Mouse (Mus musculus) lung, postnatal 0 days (tissue): ENCODE data around the gene Mrpl14.

Experiments used
- CTCF ChIP-seq: IDR thresholded peaks from 2 replicates; pipeline ENCODE4 v1.5.1; 2016; ENCODE audit warnings: antibody characterized with exemption, mild to moderate bottlenecking
- EP300 ChIP-seq: IDR thresholded peaks from 2 replicates; pipeline ENCODE4 v1.6.1; 2016; ENCODE audit warnings: antibody characterized with exemption, mild to moderate bottlenecking, control low read depth

- no peak for TF ChIP-seq CTCF
- TF ChIP-seq EP300, result no peak
Measured at GRCm38 (mm10) chr17:45730696-45731095, 44.6 kb downstream of the Mrpl14 start.
